Mouse (Mus musculus): ENCODE data around the gene Rasgef1b.

Gene Rasgef1b

GRCm38 (mm10) chr5:99541999-99542765, 186.7 kb downstream of the Rasgef1b start:
- no peak for DNase-seq (ENCODE audit: low spot score)

GRCm38 (mm10) chr5:99541321-99541895, 187.5 kb downstream of the Rasgef1b start:
- no peak for DNase-seq (ENCODE audit: low spot score)

GRCm38 (mm10) chr5:99533416-99533815, 195.4 kb downstream of the Rasgef1b start:
- DNase-seq (ENCODE audit: low spot score), result no peak

GRCm38 (mm10) chr5:99526797-99527201, 202.1 kb downstream of the Rasgef1b start:
- DNase-seq (ENCODE audit: low spot score), result no peak

- DNase-seq (ENCODE audit: low spot score), result no peak
Measured at GRCm38 (mm10) chr5:99525649-99526048, 203.2 kb downstream of the Rasgef1b start.

- no peak for DNase-seq (ENCODE audit: low spot score)
Measured at GRCm38 (mm10) chr5:99522571-99523269, 206.1 kb downstream of the Rasgef1b start.

GRCm38 (mm10) chr5:99521411-99521810, 207.5 kb downstream of the Rasgef1b start:
- DNase-seq (ENCODE audit: low spot score), result no peak

GRCm38 (mm10) chr5:99519556-99519955, 209.3 kb downstream of the Rasgef1b start:
- no peak for DNase-seq (ENCODE audit: low spot score)

GRCm38 (mm10) chr5:99519023-99519422, 209.8 kb downstream of the Rasgef1b start:
- DNase-seq (ENCODE audit: low spot score), result no peak

- no peak for DNase-seq (ENCODE audit: low spot score)
Measured at GRCm38 (mm10) chr5:99516207-99516606, 212.7 kb downstream of the Rasgef1b start.

- no peak for DNase-seq (ENCODE audit: low spot score)
Measured at GRCm38 (mm10) chr5:99515764-99516163, 213.1 kb downstream of the Rasgef1b start.

- DNase-seq (ENCODE audit: low spot score), result no peak
Measured at GRCm38 (mm10) chr5:99513209-99513880, 215.5 kb downstream of the Rasgef1b start.

- no peak for DNase-seq (ENCODE audit: low spot score)
Measured at GRCm38 (mm10) chr5:99511081-99511480, 217.8 kb downstream of the Rasgef1b start.

- DNase-seq (ENCODE audit: low spot score), result no peak
Measured at GRCm38 (mm10) chr5:99506109-99506508, 222.8 kb downstream of the Rasgef1b start.

- DNase-seq (ENCODE audit: low spot score), result no peak
Measured at GRCm38 (mm10) chr5:99504349-99504830, 224.5 kb downstream of the Rasgef1b start.

GRCm38 (mm10) chr5:99502681-99503080, 226.2 kb downstream of the Rasgef1b start:
- no peak for DNase-seq (ENCODE audit: low spot score)

- DNase-seq (ENCODE audit: low spot score), result peak; percentile 29
Measured at GRCm38 (mm10) chr5:99499404-99500089, 229.3 kb downstream of the Rasgef1b start.

- DNase-seq (ENCODE audit: low spot score), result no peak
Measured at GRCm38 (mm10) chr5:99497856-99498255, 231.0 kb downstream of the Rasgef1b start.

GRCm38 (mm10) chr5:99496931-99497782, 231.7 kb downstream of the Rasgef1b start:
- DNase-seq (ENCODE audit: low spot score), result no peak

- DNase-seq (ENCODE audit: low spot score), result no peak
Measured at GRCm38 (mm10) chr5:99496157-99496453, 232.8 kb downstream of the Rasgef1b start.
